Mouse (Mus musculus) lung, postnatal 0 days (tissue): ENCODE results near the gene Eaf2.

Experiments
- CTCF ChIP-seq: IDR thresholded peaks from 2 replicates; pipeline ENCODE4 v1.5.1; 2016; ENCODE audit warnings: antibody characterized with exemption, mild to moderate bottlenecking
- EP300 ChIP-seq: IDR thresholded peaks from 2 replicates; pipeline ENCODE4 v1.6.1; 2016; ENCODE audit warnings: antibody characterized with exemption, mild to moderate bottlenecking, control low read depth

- TF ChIP-seq CTCF = no peak
- TF ChIP-seq EP300 = no peak
These were observed 131.2 kb downstream of the Eaf2 start for GRCm38 (mm10) chr16:36743580-36743979.
